Mouse (Mus musculus) CH12.LX (cell line): Measurements from ENCODE around the gene Kctd19.

Experiments
- CTCF ChIP-seq, 2 experiments: IDR thresholded peaks in 1 of 2; conservative IDR thresholded peaks in 1 of 2; 2 replicates each; pipeline ENCODE4 v1.5.1; 2011 to 2012; ENCODE audit warnings: low read depth in 2 of 2, low read length in 2 of 2, improper control_type of control experiment in 1 of 2, inconsistent platforms in 1 of 2, mild to moderate bottlenecking in 1 of 2, moderate library complexity in 1 of 2
- ZC3H11A ChIP-seq: IDR thresholded peaks from 2 replicates; pipeline ENCODE4 v1.6.1; 2012; ENCODE audit warnings: low read depth, mild to moderate bottlenecking, inconsistent platforms, low read length, improper control_type of control experiment

DNA sequence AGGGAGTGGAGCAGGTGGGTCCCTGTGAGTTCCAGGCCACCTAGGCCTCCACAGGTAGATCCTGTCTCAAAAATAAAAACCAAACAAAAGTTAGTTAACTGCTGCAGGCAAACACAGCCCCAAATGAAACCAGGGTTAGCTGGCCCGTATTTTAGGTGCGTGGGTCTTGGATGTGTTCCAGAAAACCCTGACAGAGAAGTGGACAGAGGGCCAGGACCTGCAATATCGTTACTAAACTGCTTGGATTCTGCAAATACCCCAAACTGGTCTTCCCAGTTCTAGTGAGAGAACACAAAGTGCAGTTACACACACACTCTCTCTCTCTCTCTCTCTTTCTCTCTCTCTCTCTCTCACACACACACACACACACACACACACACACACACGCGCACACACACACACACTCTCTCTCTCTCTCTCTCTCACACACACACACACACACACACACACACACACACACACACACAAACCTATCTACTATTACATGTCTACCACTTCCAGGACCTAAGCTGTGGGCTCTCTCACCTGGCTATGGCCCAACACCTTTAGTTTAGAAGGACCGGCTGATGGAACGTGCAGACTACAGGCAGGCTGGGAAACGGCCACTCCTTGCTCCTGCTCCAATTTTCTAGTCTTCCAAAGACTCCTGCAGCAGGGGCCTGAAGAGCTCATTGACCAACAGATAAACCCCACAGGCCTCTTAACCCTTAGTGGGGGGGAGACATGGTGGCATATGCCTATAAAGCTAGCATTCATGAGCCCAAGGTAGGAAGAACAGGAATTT lies 69.3 kb downstream of the Kctd19 start:
- TF ChIP-seq ZC3H11A (no peak), CTCF (conservative IDR thresholded peaks at IDR 0.05 in 1 of 2, IDR thresholded peaks at IDR 0.05 in 1 of 2; ENCODE audit: low read depth in 2 of 2, low read length in 2 of 2) (no peak)
